Comparison of ENCODE assay signal across 8 mouse cellular contexts in the genomic region with DNA sequence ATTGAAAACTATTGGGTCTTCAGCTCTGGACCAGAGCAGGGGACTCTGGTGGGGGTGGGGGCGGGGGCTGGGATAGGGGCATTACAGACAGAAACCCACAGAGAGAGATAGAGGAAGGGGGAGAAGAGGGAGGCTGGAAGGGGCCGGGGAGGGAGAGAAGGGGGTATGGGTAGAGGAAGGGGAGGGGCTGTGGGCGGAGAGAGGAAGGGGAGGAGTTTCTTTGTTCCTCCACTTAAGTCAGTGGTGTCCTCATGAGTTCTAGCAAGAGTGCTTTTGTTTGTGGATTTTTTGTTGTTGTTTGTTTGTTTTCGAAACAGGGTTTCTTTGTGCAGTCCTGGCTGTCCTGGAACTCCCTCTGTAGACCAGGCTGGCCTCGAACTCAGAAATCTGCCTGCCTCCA. TPM values are rescaled to one million over a fixed set of nuclear protein-coding genes. Genes with fewer than 3 reads are reported as not detected.
DNase-seq lines count a peak whose midpoint lies in the region; ATAC-seq lines count a peak whose summit lies in the region.

No protein-coding gene starts in this region.

- WGBS in forebrain, embryonic 14.5 days: 55% methylated on average over 5 of the region's 5 CpGs
- 37% methylated on average over 5 of the region's 5 CpGs for WGBS in liver, embryonic 11.5 days
- 47% methylated on average over 5 of the region's 5 CpGs for WGBS in neural tube, embryonic 13.5 days

- ATAC-seq in forebrain, embryonic 14.5 days: no peak; the same call in 1 of the 2 replicates
- ATAC-seq in liver, embryonic 11.5 days (replicated peaks; ENCODE audit: low FRiP score): peak; percentile 71
- ATAC-seq in neural tube, embryonic 13.5 days (ENCODE audit: low read depth): no peak

- H3K4me2 ChIP-seq in forebrain, embryonic 14.5 days (ENCODE audit: low read length): peak overlapping the region; percentile 33; the same call in 1 of the 2 replicates
- peak overlapping the region; percentile 62 for H3K4me2 ChIP-seq in liver, embryonic 11.5 days
- H3K4me2 ChIP-seq in neural tube, embryonic 13.5 days: peak overlapping the region; percentile 46

- peak overlapping the region; percentile 21; the same call in 1 of the 2 replicates for H3K9ac ChIP-seq in forebrain, embryonic 14.5 days (ENCODE audit: low read length)
- H3K9ac ChIP-seq in liver, embryonic 11.5 days (ENCODE audit: low read depth, low read length): no peak overlapping the region
- H3K9ac ChIP-seq in neural tube, embryonic 13.5 days: peak overlapping the region; percentile 45; the same call in 1 of the 2 replicates

- H3K4me3 ChIP-seq in forebrain, embryonic 14.5 days (ENCODE audit: low read depth, low read length): no peak overlapping the region
- peak overlapping the region; percentile 31 for H3K4me3 ChIP-seq in liver, embryonic 11.5 days (ENCODE audit: low read depth, low read length)
- H3K4me3 ChIP-seq in neural tube, embryonic 13.5 days: peak overlapping the region; percentile 18

- H3K36me3 ChIP-seq in forebrain, embryonic 14.5 days (ENCODE audit: control insufficient read depth, insufficient read depth, low read length): no peaks in the 10 kb centered on the region
- no peaks in the 10 kb centered on the region for H3K36me3 ChIP-seq in liver, embryonic 11.5 days (ENCODE audit: control insufficient read depth, insufficient read depth, low read length)
- H3K36me3 ChIP-seq in neural tube, embryonic 13.5 days: no peaks in the 10 kb centered on the region

- no peak overlapping the region for H3K27ac ChIP-seq in forebrain, embryonic 14.5 days (ENCODE audit: low read depth, low read length)
- no peak overlapping the region for H3K27ac ChIP-seq in liver, embryonic 11.5 days (ENCODE audit: low read depth, low read length)
- H3K27ac ChIP-seq in neural tube, embryonic 13.5 days (replicated peaks): no peak overlapping the region

- no peaks in the 10 kb centered on the region for H3K4me1 ChIP-seq in forebrain, embryonic 14.5 days (ENCODE audit: control insufficient read depth, insufficient read depth, low read length)
- H3K4me1 ChIP-seq in liver, embryonic 11.5 days (replicated peaks; ENCODE audit: control insufficient read depth, insufficient read depth, low read length): peaks cover 4% of the 10 kb centered on the region; the same call in 1 of the 2 replicates
- H3K4me1 ChIP-seq in neural tube, embryonic 13.5 days (replicated peaks): peaks cover 21% of the 10 kb centered on the region

- H3K27me3 ChIP-seq in forebrain, embryonic 14.5 days (replicated peaks; ENCODE audit: control insufficient read depth, insufficient read depth, low read length): no peaks in the 10 kb centered on the region
- H3K27me3 ChIP-seq in liver, embryonic 11.5 days (replicated peaks; ENCODE audit: control insufficient read depth, insufficient read depth, low read length): no peaks in the 10 kb centered on the region
- no peaks in the 10 kb centered on the region for H3K27me3 ChIP-seq in neural tube, embryonic 13.5 days

- no peaks in the 10 kb centered on the region for H3K9me3 ChIP-seq in forebrain, embryonic 14.5 days (replicated peaks; ENCODE audit: control insufficient read depth, low read length)
- no peaks in the 10 kb centered on the region for H3K9me3 ChIP-seq in liver, embryonic 11.5 days (ENCODE audit: control insufficient read depth, low read length)
- no peaks in the 10 kb centered on the region for H3K9me3 ChIP-seq in neural tube, embryonic 13.5 days

- peak; percentile 44 to 58 for DNase-seq in kidney, postnatal 4 days
- DNase-seq in kidney, adult 11 months: no peak
- peak; percentile 35 for DNase-seq in forebrain, embryonic 14.5 days (ENCODE audit: low spot score)
- DNase-seq in liver, embryonic 11.5 days (ENCODE audit: low spot score): peak; percentile 52
- DNase-seq in right cerebral cortex, adult 2 months (ENCODE audit: low spot score in 2 of 2): no peak
- no peak for DNase-seq in layer of hippocampus, adult 11-12 months (ENCODE audit: low spot score)
- no peak for DNase-seq in ovary, adult 18-20 months (ENCODE audit: low spot score)

RNA-seq across cellular contexts. Expression of a gene that starts 35.1 kb away (rescaled TPM):
- polyA plus RNA-seq in forebrain, embryonic 14.5 days (2014; fragmentation: Nextera tagmentation; extraction: Ambion mirVana): not detected in 2 replicates
- polyA plus RNA-seq in liver, embryonic 11.5 days (2014; fragmentation: Nextera tagmentation; extraction: Ambion mirVana): 0.14 TPM in 1 of 2 replicates, not detected in the other
- polyA plus RNA-seq in neural tube, embryonic 13.5 days (2015; fragmentation: Nextera tagmentation; extraction: Ambion mirVana): 0.31 TPM in 1 of 2 replicates, not detected in the other

Comparison
In these comparisons a context has a peak if more than half of its experiments do, and no peak if none do; other contexts are left out.
1. DNase-seq: peak in kidney, postnatal 4 days (2 of 2), forebrain, embryonic 14.5 days (single experiment) and liver, embryonic 11.5 days (single experiment); none in kidney, adult 11 months (single experiment), right cerebral cortex, adult 2 months (0 of 2), layer of hippocampus, adult 11-12 months (single experiment) and ovary, adult 18-20 months (single experiment).
2. Peak in every context shown above with its lines, with median percentiles within 50 percentile points of each other: H3K4me2 ChIP-seq.